Mouse (Mus musculus) midbrain, embryonic 10.5 days (tissue): Measurements from ENCODE around the gene Rnf34. TPM values are rescaled to one million over a fixed set of nuclear protein-coding genes. Genes with fewer than 3 reads are reported as not detected.
A peak's percentile ranks its signal among the peaks of the same experiment; 100 is the strongest.

Experiments used
- DNase-seq: peaks from one replicate; pipeline ENCODE4 v3.0.0-alpha.2; 2017; ENCODE audit warnings: low spot score
- H3K27ac ChIP-seq: fragments of 300-500 bp; sonication (generic); replicated peaks from 2 replicates; pipeline ENCODE4 v1.5.1; 2016; ENCODE audit warnings: mild to moderate bottlenecking
- H3K27me3 ChIP-seq: fragments of 300-500 bp; sonication (generic); 2 replicates; pipeline ENCODE4 v1.6.1; 2016; ENCODE audit warnings: low read depth, mild to moderate bottlenecking; ENCODE audit not compliant: poor library complexity, severe bottlenecking
- H3K36me3 ChIP-seq: fragments of 300-500 bp; sonication (generic); 2 replicates; pipeline ENCODE4 v1.6.1; 2016; ENCODE audit warnings: mild to moderate bottlenecking, moderate library complexity
- H3K4me1 ChIP-seq: fragments of 300-500 bp; sonication (generic); 2 replicates; pipeline ENCODE4 v1.6.1; 2016
- H3K4me3 ChIP-seq: fragments of 300-500 bp; sonication (generic); 2 replicates; pipeline ENCODE4 v1.5.1; 2016; ENCODE audit warnings: mild to moderate bottlenecking, moderate library complexity
- H3K9me3 ChIP-seq: fragments of 300-500 bp; sonication (generic); replicated peaks from 2 replicates; pipeline ENCODE4 v1.6.1; 2016; ENCODE audit warnings: mild to moderate bottlenecking
- WGBS: fragments of 180-500 bp; shearing (Covaris S2); methylation state at CpG from one replicate; pipeline ENCODE4 v1.1.7; 2016; 5-methylcytosine and 5-hydroxymethylcytosine counted together
- polyA plus RNA-seq: library from polyadenylated mRNA; unstranded; fragments of >200 nt; fragmentation: Nextera tagmentation; extraction: Ambion mirVana; gene quantifications from 2 replicates; pipeline ENCODE4 v1.2.1, GENCODE M21; 2016

Gene Rnf34
- polyA plus RNA-seq, 1 experiment from 2014 or later, result 50.6 TPM

DNA sequence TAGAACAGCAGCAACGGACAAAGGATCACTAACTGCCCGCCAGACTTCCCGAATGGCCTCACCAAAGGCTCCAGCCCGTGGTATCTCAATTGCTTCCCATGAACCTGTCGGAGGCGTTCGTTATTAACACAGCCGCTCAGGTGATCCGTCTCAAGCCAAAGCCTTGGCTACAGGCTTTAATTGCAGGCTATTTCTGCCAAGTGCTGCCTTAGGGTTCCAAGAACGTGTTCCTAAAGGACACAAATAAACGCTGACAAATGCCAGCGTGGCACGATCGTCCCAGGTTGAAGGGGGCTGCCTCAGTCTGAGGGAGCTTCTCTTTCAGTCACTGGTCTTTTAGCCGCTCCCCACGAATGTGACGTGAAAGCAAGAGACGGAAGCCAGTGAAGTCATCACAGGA is 59.6 kb downstream of the Rnf34 start:
- 91% methylated on average over 18 of the region's 18 CpGs for WGBS
- DNase-seq, result no peak
- Histone ChIP-seq H3K36me3 (peaks cover 32% of the 10 kb centered on the region), H3K9me3 (no peaks in the 10 kb centered on the region), H3K4me1 (no peaks in the 10 kb centered on the region), H3K4me3 (no peak overlapping the region), H3K27me3 (no peaks in the 10 kb centered on the region), H3K27ac (no peak overlapping the region)

GRCm38 (mm10) chr5:122912863-122913262 is 63.0 kb downstream of the Rnf34 start:
- WGBS, result 91% methylated on average over 4 of the region's 4 CpGs
- Histone ChIP-seq H3K27me3 (no peaks in the 10 kb centered on the region), H3K4me1 (no peaks in the 10 kb centered on the region), H3K27ac (no peak overlapping the region), H3K4me3 (no peak overlapping the region), H3K9me3 (no peaks in the 10 kb centered on the region), H3K36me3 (peaks cover 52% of the 10 kb centered on the region)
- no peak for DNase-seq

- Histone ChIP-seq H3K36me3 (peaks cover 59% of the 10 kb centered on the region), H3K4me3 (no peak overlapping the region), H3K27ac (no peak overlapping the region), H3K4me1 (peaks cover 4% of the 10 kb centered on the region; the same call in 1 of the 2 replicates), H3K27me3 (no peaks in the 10 kb centered on the region), H3K9me3 (no peaks in the 10 kb centered on the region)
- 93% methylated on average over 6 of the region's 6 CpGs for WGBS
- no peak for DNase-seq
These were observed 66.3 kb downstream of the Rnf34 start for GRCm38 (mm10) chr5:122916147-122916546.

GRCm38 (mm10) chr5:122917982-122918711 is 68.3 kb downstream of the Rnf34 start:
- Histone ChIP-seq H3K36me3 (peaks cover 53% of the 10 kb centered on the region), H3K27ac (peak overlapping the region; percentile 17; the same call in 1 of the 2 replicates), H3K9me3 (no peaks in the 10 kb centered on the region), H3K4me1 (peaks cover 4% of the 10 kb centered on the region; the same call in 1 of the 2 replicates), H3K27me3 (no peaks in the 10 kb centered on the region), H3K4me3 (no peak overlapping the region)
- no peak for DNase-seq
- WGBS, result 66% methylated on average over 7 of the region's 7 CpGs

DNA sequence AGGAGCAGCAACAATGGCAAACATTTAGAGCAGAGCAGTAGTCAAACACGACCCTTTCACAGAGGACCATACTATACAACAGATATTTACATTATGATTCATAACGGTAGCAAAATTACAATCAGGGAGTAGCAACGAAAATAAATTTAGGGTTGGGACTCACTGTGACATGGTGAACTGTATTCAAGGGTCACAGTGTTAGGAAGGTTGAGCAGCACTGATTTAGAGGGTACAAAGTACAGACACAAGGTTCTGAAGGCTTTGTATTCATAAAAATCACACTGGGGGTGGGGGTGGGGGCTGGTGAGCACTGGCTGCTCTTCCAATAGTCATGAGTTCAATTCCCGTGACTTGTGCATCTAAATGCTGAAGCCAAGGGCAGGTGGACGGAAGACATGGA is 70.7 kb downstream of the Rnf34 start:
- DNase-seq, result no peak
- H3K4me1 ChIP-seq, result peaks cover 4% of the 10 kb centered on the region; the same call in 1 of the 2 replicates
- no peak overlapping the region for H3K4me3 ChIP-seq
- H3K27me3 ChIP-seq, result no peaks in the 10 kb centered on the region
- 93% methylated on average over 5 of the region's 5 CpGs for WGBS
- H3K27ac ChIP-seq, result no peak overlapping the region
- H3K9me3 ChIP-seq, result no peaks in the 10 kb centered on the region
- peaks cover 40% of the 10 kb centered on the region for H3K36me3 ChIP-seq

Other genes starting within 250 kb of the Rnf34 start
- 51.4 and 54.1 TPM in 2 replicates for gene Ift81, start 235.5 kb upstream of the Rnf34 start, polyA plus RNA-seq
- gene P2rx7, start 206.1 kb upstream of the Rnf34 start, polyA plus RNA-seq, result 0.63 and 1.0 TPM in 2 replicates
- gene P2rx4, start 142.5 kb upstream of the Rnf34 start, polyA plus RNA-seq, result 3.5 and 9.6 TPM in 2 replicates
- 24.3 and 29.5 TPM in 2 replicates for gene Camkk2, start 70.6 kb upstream of the Rnf34 start, polyA plus RNA-seq
- gene Anapc5, start 28.7 kb upstream of the Rnf34 start, polyA plus RNA-seq, result 499 and 524 TPM in 2 replicates
- gene Kdm2b, start 139.8 kb downstream of the Rnf34 start, polyA plus RNA-seq, result 77.9 and 83.9 TPM in 2 replicates
- gene Orai1, start 165.0 kb downstream of the Rnf34 start, polyA plus RNA-seq, result 8.7 and 10.3 TPM in 2 replicates
- gene Morn3, start 197.0 kb downstream of the Rnf34 start, polyA plus RNA-seq, result 0.21 and 0.67 TPM in 2 replicates
- gene Tmem120b, start 218.4 kb downstream of the Rnf34 start, polyA plus RNA-seq, result 10.3 and 10.4 TPM in 2 replicates